Mouse (Mus musculus) left cerebral cortex, adult 2 months (tissue): ENCODE data around the gene Rsad1. TPM values are rescaled to one million over a fixed set of nuclear protein-coding genes. Genes with fewer than 3 reads are reported as not detected.

Experiments
- DNase-seq, 2 experiments: peaks; one replicate each; pipeline ENCODE4 v3.0.0; 2021 to 2022; ENCODE audit warnings: low spot score in 2 of 2, mixed read lengths in 1 of 2; ENCODE audit errors: extremely low spot score in 1 of 2
- H3K27ac ChIP-seq: fragments of 200-600 bp; 2 replicates; pipeline ENCODE4 v1.8.1; 2022
- H3K4me3 ChIP-seq: fragments of 200-600 bp; 2 replicates; pipeline ENCODE4 v1.8.1; 2022
- CTCF ChIP-seq: fragments of 200-600 bp; IDR thresholded peaks from 2 replicates; pipeline ENCODE4 v1.8.1; 2022; ENCODE audit warnings: antibody characterized with exemption, mild to moderate bottlenecking, moderate library complexity
- intact Hi-C: fragments of 180-260 bp; cut with DNase I; formaldehyde crosslinking; loops from one replicate; pipeline ENCODE4 v1.15.1; 2025
- total RNA-seq, 2 experiments: library from RNA; stranded (reverse); gene quantifications; 2 replicates each; pipeline ENCODE4 v1.2.3; 2021

The Rsad1 gene
- total RNA-seq, 2 experiments from 2014 or later = 12.8 to 15.0 TPM

GRCm38 (mm10) chr11:94567326-94567725, 18.3 kb upstream of the Rsad1 start:
- DNase-seq = no peak
- H3K4me3 ChIP-seq = no peak overlapping the region
- H3K27ac ChIP-seq = no peak overlapping the region
- intact Hi-C loops = loop anchor here (5.0 kb wide), 1 partner anchor 35 kb away; the partner anchor contains the start of gene Acsf2
- no peak for TF ChIP-seq CTCF

GRCm38 (mm10) chr11:94566534-94566933, 17.5 kb upstream of the Rsad1 start:
- H3K4me3 ChIP-seq = no peak overlapping the region
- no peak for DNase-seq
- intact Hi-C loops = loop anchor here (5.0 kb wide), 1 partner anchor 36 kb away; the partner anchor contains the start of gene Acsf2
- no peak for TF ChIP-seq CTCF
- no peak overlapping the region for H3K27ac ChIP-seq

GRCm38 (mm10) chr11:94565151-94565479, 16.1 kb upstream of the Rsad1 start:
- TF ChIP-seq CTCF = no peak; the same call in 1 of the 2 replicates
- no peak for DNase-seq
- Histone ChIP-seq H3K4me3 (no peak overlapping the region), H3K27ac (no peak overlapping the region)
- intact Hi-C loops = loop anchor here (5.0 kb wide), 1 partner anchor 37 kb away; the partner anchor contains the start of gene Acsf2

- no peak for DNase-seq
- TF ChIP-seq CTCF = no peak; the same call in none of the 2 replicates
- H3K27ac ChIP-seq = no peak within 1 kb of the TSS
- peak within 1 kb of the TSS; percentile 23; the same call in 1 of the 2 replicates for H3K4me3 ChIP-seq
- intact Hi-C loops = loop anchor here (5.0 kb wide), 2 partner anchors 38 to 53 kb away; partner anchors contain the start of gene Acsf2
These were observed 15.5 kb upstream of the Rsad1 start, which contains the start of gene Chad for GRCm38 (mm10) chr11:94564437-94565150. TSS of gene Chad (plus strand) at chr11:94565047.

GRCm38 (mm10) chr11:94563821-94564220, 14.8 kb upstream of the Rsad1 start:
- H3K27ac ChIP-seq = no peak overlapping the region
- no peak for DNase-seq
- no peak overlapping the region for H3K4me3 ChIP-seq
- TF ChIP-seq CTCF = no peak
- intact Hi-C loops = loop anchor here (5.0 kb wide), 1 partner anchor 53 kb away; no protein-coding TSS in a partner anchor

- TF ChIP-seq CTCF = no peak
- no peak for DNase-seq
- Histone ChIP-seq H3K27ac (no peak overlapping the region), H3K4me3 (no peak overlapping the region)
- intact Hi-C loops = loop anchor here (5.0 kb wide), 1 partner anchor 54 kb away; no protein-coding TSS in a partner anchor
These were observed 14.3 kb upstream of the Rsad1 start for GRCm38 (mm10) chr11:94563383-94563782.

- Histone ChIP-seq H3K4me3 (no peak overlapping the region), H3K27ac (no peak overlapping the region)
- DNase-seq = no peak
- TF ChIP-seq CTCF = no peak
- intact Hi-C loops = no loop called here
These were observed 9.2 kb upstream of the Rsad1 start for GRCm38 (mm10) chr11:94558226-94558625.

GRCm38 (mm10) chr11:94550442-94550744, 1.3 kb upstream of the Rsad1 start:
- H3K27ac ChIP-seq = no peak overlapping the region
- no peak for DNase-seq
- TF ChIP-seq CTCF = no peak
- no peak overlapping the region for H3K4me3 ChIP-seq
- intact Hi-C loops = no loop called here

GRCm38 (mm10) chr11:94549691-94550441, 811 bp upstream of the Rsad1 start:
- intact Hi-C loops = loop anchor here (2.0 to 10.0 kb wide), 5 partner anchors 59 to 405 kb away; partner anchors contain the start of gene Ankrd40
- H3K4me3 ChIP-seq = no peak overlapping the region
- no peak for TF ChIP-seq CTCF
- no peak for DNase-seq
- H3K27ac ChIP-seq = peak overlapping the region; percentile 95

- peak; percentile 54 to 55 for DNase-seq
- Histone ChIP-seq H3K27ac (peak overlapping the region; percentile 95), H3K4me3 (peak overlapping the region; percentile 85)
- no peak for TF ChIP-seq CTCF
- intact Hi-C loops = loop anchor here (2.0 to 10.0 kb wide), 5 partner anchors 57 to 403 kb away; partner anchors contain the start of gene Ankrd40
These were observed 842 bp downstream of the Rsad1 start for GRCm38 (mm10) chr11:94548041-94548784.

GRCm38 (mm10) chr11:94547271-94547670, 1.8 kb downstream of the Rsad1 start:
- no peak for TF ChIP-seq CTCF
- DNase-seq = no peak
- intact Hi-C loops = loop anchor here (5.0 to 10.0 kb wide), 3 partner anchors 125 to 402 kb away; no protein-coding TSS in a partner anchor
- no peak overlapping the region for H3K4me3 ChIP-seq
- no peak overlapping the region for H3K27ac ChIP-seq
